Mouse (Mus musculus) stomach, postnatal 0 days (tissue): ENCODE results near the gene Rhbdl2. TPM values are rescaled to one million over a fixed set of nuclear protein-coding genes. Genes with fewer than 3 reads are reported as not detected.

Experiments used
- ATAC-seq: fragments of 200-750 bp; cut with Nextera tagmentation; 2 replicates; pipeline ENCODE4 v1.8.0; 2017; ENCODE audit not compliant: low FRiP score, low TSS enrichment
- DNase-seq: peaks from one replicate; pipeline ENCODE4 v3.0.0-alpha.2; 2016; ENCODE audit warnings: low spot score
- H3K27ac ChIP-seq: fragments of 300-500 bp; sonication (generic); replicated peaks from 2 replicates; pipeline ENCODE4 v1.5.1; 2014; ENCODE audit warnings: mild to moderate bottlenecking, control low read depth
- H3K27me3 ChIP-seq: fragments of 300-500 bp; sonication (generic); 2 replicates; pipeline ENCODE4 v1.6.1; 2014; ENCODE audit warnings: low read length; ENCODE audit not compliant: control insufficient read depth, insufficient read depth
- H3K36me3 ChIP-seq: fragments of 300-500 bp; sonication (generic); 2 replicates; pipeline ENCODE4 v1.6.1; 2014; ENCODE audit warnings: low read length, mixed read lengths; ENCODE audit not compliant: control insufficient read depth, insufficient read depth
- H3K4me1 ChIP-seq: fragments of 300-500 bp; sonication (generic); replicated peaks from 2 replicates; pipeline ENCODE4 v1.6.1; 2014; ENCODE audit warnings: antibody characterized with exemption; ENCODE audit not compliant: control insufficient read depth, insufficient read depth
- H3K4me2 ChIP-seq: fragments of 300-500 bp; sonication (generic); replicated peaks from 2 replicates; pipeline ENCODE4 v1.6.1; 2014; ENCODE audit warnings: low read depth, mild to moderate bottlenecking, control low read depth, moderate library complexity
- H3K4me3 ChIP-seq: fragments of 300-500 bp; sonication (generic); 2 replicates; pipeline ENCODE4 v1.5.1; 2014; ENCODE audit warnings: low read depth, low read length, control low read depth
- H3K9ac ChIP-seq: fragments of 300-500 bp; sonication (generic); 2 replicates; pipeline ENCODE4 v1.6.1; 2014; ENCODE audit warnings: mild to moderate bottlenecking, low read length, control low read depth, mixed read lengths
- H3K9me3 ChIP-seq: fragments of 300-500 bp; sonication (generic); 2 replicates; pipeline ENCODE4 v1.6.1; 2016; ENCODE audit warnings: low read length; ENCODE audit not compliant: control insufficient read depth
- CTCF ChIP-seq: IDR thresholded peaks from 2 replicates; pipeline ENCODE4 v1.5.1; 2016; ENCODE audit warnings: antibody characterized with exemption, low read depth, mild to moderate bottlenecking, moderate library complexity
- EP300 ChIP-seq: optimal IDR thresholded peaks from 2 replicates; pipeline ENCODE3; 2016; ENCODE audit warnings: antibody characterized with exemption
- WGBS: fragments of 180-500 bp; shearing (Covaris S2); extraction: QIAGEN DNeasy Blood & Tissue Kit; methylation state at CpG from one replicate; pipeline ENCODE4 v1.1.7; 2014; 5-methylcytosine and 5-hydroxymethylcytosine counted together
- polyA plus RNA-seq: library from polyadenylated mRNA; unstranded; fragments of >200 nt; fragmentation: Nextera tagmentation; extraction: Ambion mirVana; gene quantifications from 2 replicates; pipeline ENCODE4 v1.2.1, GENCODE M21; 2015

Rhbdl2 gene
- polyA plus RNA-seq, 1 experiment from 2014 or later, result 9.5 TPM

GRCm38 (mm10) chr4:123749484-123750130 lies 38.1 kb upstream of the Rhbdl2 start:
- under 1% methylated on average over 55 of the region's 55 CpGs for WGBS
- Histone ChIP-seq H3K36me3 (no peaks in the 10 kb centered on the region), H3K4me2 (peak overlapping the region; percentile 95), H3K27ac (peak overlapping the region; percentile 93), H3K4me3 (peak overlapping the region; percentile 94), H3K9ac (peak overlapping the region; percentile 92), H3K9me3 (no peaks in the 10 kb centered on the region), H3K27me3 (no peaks in the 10 kb centered on the region), H3K4me1 (no peaks in the 10 kb centered on the region)
- TF ChIP-seq CTCF (no peak), EP300 (no peak)
- ATAC-seq, result peak; percentile 77
- DNase-seq, result no peak

DNA sequence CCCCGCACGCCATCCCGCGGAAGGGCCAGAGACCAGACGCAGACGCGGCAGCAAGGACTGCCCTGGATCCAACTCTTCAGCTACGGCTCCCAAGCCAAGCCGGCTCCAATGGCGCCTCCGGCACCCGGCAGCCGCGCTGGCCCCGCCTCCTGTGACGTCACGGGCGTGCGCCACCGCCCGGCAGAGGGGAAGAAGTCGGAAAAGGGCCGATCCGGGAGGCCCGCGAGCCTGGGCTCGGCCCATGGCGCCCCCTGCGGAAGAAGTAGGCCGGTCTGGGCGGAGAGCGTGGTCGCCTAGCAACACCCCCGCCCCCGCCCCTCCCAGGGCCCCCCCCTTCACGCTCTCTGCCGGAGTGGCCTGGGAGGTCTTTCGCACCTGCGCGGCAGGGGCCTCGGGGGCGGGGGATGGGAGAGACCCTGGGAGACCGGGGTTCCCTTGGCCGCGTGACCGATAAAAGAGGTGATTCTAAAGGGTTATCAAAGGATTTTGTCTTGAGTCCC lies 37.5 kb upstream of the Rhbdl2 start, which contains the start of gene Akirin1:
Gene Akirin1, minus strand, starts transcription at position 194 of the 500 bp plus-strand sequence.
- under 1% methylated on average over 35 of the region's 46 CpGs for WGBS
- DNase-seq, result peak; percentile 98
- Histone ChIP-seq H3K9me3 (no peaks in the 10 kb centered on the region), H3K27ac (peak within 1 kb of the TSS; percentile 93), H3K27me3 (no peaks in the 10 kb centered on the region), H3K4me2 (peak within 1 kb of the TSS; percentile 95), H3K36me3 (no peaks in the 10 kb centered on the region), H3K4me3 (peak within 1 kb of the TSS; percentile 94), H3K4me1 (no peaks in the 10 kb centered on the region), H3K9ac (peak within 1 kb of the TSS; percentile 92)
- peak; percentile 99 for ATAC-seq
- TF ChIP-seq EP300, result no peak
- peak; percentile 76 for TF ChIP-seq CTCF

GRCm38 (mm10) chr4:123750707-123751312 lies 36.9 kb upstream of the Rhbdl2 start:
- Histone ChIP-seq H3K4me2 (peak overlapping the region; percentile 95), H3K9ac (peak overlapping the region; percentile 41; the same call in 1 of the 2 replicates)
- 0% methylated on average over 8 of the region's 8 CpGs for WGBS

GRCm38 (mm10) chr4:123758306-123758705 lies 29.4 kb upstream of the Rhbdl2 start:
- Histone ChIP-seq H3K9ac (no peak overlapping the region), H3K27me3 (no peaks in the 10 kb centered on the region), H3K4me3 (no peak overlapping the region), H3K36me3 (no peaks in the 10 kb centered on the region), H3K9me3 (no peaks in the 10 kb centered on the region), H3K4me1 (no peaks in the 10 kb centered on the region), H3K4me2 (no peak overlapping the region), H3K27ac (no peak overlapping the region)
- TF ChIP-seq EP300 (no peak), CTCF (peak; percentile 77)
- DNase-seq (peak; percentile 48), ATAC-seq (peak; percentile 79; the same call in 1 of the 2 replicates)
- WGBS, result 50% methylated on average over 4 of the region's 4 CpGs

More at GRCm38 (mm10) chr4:123750707-123751312, 36.9 kb upstream of the Rhbdl2 start:
- Histone ChIP-seq H3K36me3 (no peaks in the 10 kb centered on the region), H3K9me3 (no peaks in the 10 kb centered on the region), H3K4me3 (peak overlapping the region; percentile 94), H3K27ac (no peak overlapping the region; the same call in 1 of the 2 replicates), H3K4me1 (no peaks in the 10 kb centered on the region), H3K27me3 (no peaks in the 10 kb centered on the region)
- no peak for ATAC-seq
- no peak for TF ChIP-seq EP300
- TF ChIP-seq CTCF, result no peak
- no peak for DNase-seq

DNA sequence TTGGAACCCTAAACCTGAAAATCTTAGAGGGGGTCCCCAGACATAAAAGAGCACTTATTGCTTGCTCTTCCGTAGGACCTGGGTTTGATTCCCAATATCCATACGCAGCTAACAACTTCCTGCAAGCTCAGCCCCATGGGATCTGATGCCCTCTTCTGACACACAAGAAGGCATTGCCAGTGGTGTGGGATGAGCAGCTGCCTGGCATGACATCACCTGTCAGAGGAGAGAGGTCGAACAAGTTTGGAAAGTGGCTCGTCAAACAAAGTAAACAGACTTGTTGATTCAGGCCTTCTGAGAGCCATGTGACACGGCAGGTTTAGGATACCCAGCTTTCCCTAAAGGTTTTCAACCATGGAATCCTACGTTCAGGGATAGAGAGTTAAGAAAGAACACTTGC lies 22.6 kb upstream of the Rhbdl2 start:
- Histone ChIP-seq H3K27me3 (no peaks in the 10 kb centered on the region), H3K4me1 (no peaks in the 10 kb centered on the region), H3K27ac (no peak overlapping the region), H3K4me2 (no peak overlapping the region), H3K9me3 (no peaks in the 10 kb centered on the region), H3K36me3 (no peaks in the 10 kb centered on the region), H3K9ac (no peak overlapping the region), H3K4me3 (no peak overlapping the region)
- no peak for DNase-seq
- ATAC-seq, result no peak
- 55% methylated on average over 6 of the region's 6 CpGs for WGBS
- no peak for TF ChIP-seq CTCF

- H3K4me3 ChIP-seq, result no peak overlapping the region
Measured at GRCm38 (mm10) chr4:123767807-123768206, 19.9 kb upstream of the Rhbdl2 start.

More at GRCm38 (mm10) chr4:123767807-123768206, 19.9 kb upstream of the Rhbdl2 start:
- H3K9ac ChIP-seq, result no peak overlapping the region
- no peaks in the 10 kb centered on the region for H3K4me1 ChIP-seq
- DNase-seq, result no peak
- no peaks in the 10 kb centered on the region for H3K27me3 ChIP-seq
- no peaks in the 10 kb centered on the region for H3K9me3 ChIP-seq
- H3K36me3 ChIP-seq, result no peaks in the 10 kb centered on the region
- no peak overlapping the region for H3K4me2 ChIP-seq
- no peak for ATAC-seq
- WGBS, result 50% methylated on average over 3 of the region's 3 CpGs
- no peak for TF ChIP-seq CTCF
- no peak for TF ChIP-seq EP300
- H3K27ac ChIP-seq, result no peak overlapping the region
